Mouse (Mus musculus): ENCODE results near the gene Dync2li1. TPM values are rescaled to one million over a fixed set of nuclear protein-coding genes. Genes with fewer than 3 reads are reported as not detected.

The Dync2li1 gene
- polyA plus RNA-seq, 1 experiment from 2014 or later = 28.3 TPM

Other genes with a start within 250 kb of the Dync2li1 start
- gene Thada, start 160.3 kb upstream of the Dync2li1 start, polyA plus RNA-seq (2014; fragmentation: Nextera tagmentation; extraction: Ambion mirVana) = 6.2 and 6.9 TPM in 2 replicates
- 8.0 and 9.0 TPM in 2 replicates for gene Plekhh2, start 114.6 kb upstream of the Dync2li1 start, polyA plus RNA-seq (2014; fragmentation: Nextera tagmentation; extraction: Ambion mirVana)
- gene Abcg8, start 49.8 kb downstream of the Dync2li1 start, polyA plus RNA-seq (2014; fragmentation: Nextera tagmentation; extraction: Ambion mirVana) = 0.13 and 0.14 TPM in 2 replicates
- 1.4 and 1.6 TPM in 2 replicates for gene Abcg5, start 56.5 kb downstream of the Dync2li1 start, polyA plus RNA-seq (2014; fragmentation: Nextera tagmentation; extraction: Ambion mirVana)
- gene Lrpprc, start 164.3 kb downstream of the Dync2li1 start, polyA plus RNA-seq (2014; fragmentation: Nextera tagmentation; extraction: Ambion mirVana) = 37.8 and 43.2 TPM in 2 replicates